Mouse (Mus musculus) hindbrain, embryonic 10.5 days (tissue): ENCODE measurements around the gene Eva1b. TPM values are rescaled to one million over a fixed set of nuclear protein-coding genes. Genes with fewer than 3 reads are reported as not detected.

Experiments
- DNase-seq: peaks from one replicate; pipeline ENCODE4 v3.0.0-alpha.2; 2017; ENCODE audit warnings: low spot score
- H3K27ac ChIP-seq: fragments of 300-500 bp; sonication (generic); 2 replicates; pipeline ENCODE4 v1.5.1; 2016; ENCODE audit warnings: mild to moderate bottlenecking, moderate library complexity
- H3K27me3 ChIP-seq: fragments of 300-500 bp; sonication (generic); 2 replicates; pipeline ENCODE4 v1.6.1; 2016; ENCODE audit warnings: mild to moderate bottlenecking; ENCODE audit not compliant: poor library complexity, insufficient read depth, severe bottlenecking
- H3K36me3 ChIP-seq: fragments of 300-500 bp; sonication (generic); 2 replicates; pipeline ENCODE4 v1.6.1; 2016; ENCODE audit warnings: mild to moderate bottlenecking, moderate library complexity
- H3K4me1 ChIP-seq: fragments of 300-500 bp; sonication (generic); replicated peaks from 2 replicates; pipeline ENCODE4 v1.6.1; 2016; ENCODE audit warnings: mild to moderate bottlenecking
- H3K4me3 ChIP-seq: fragments of 300-500 bp; sonication (generic); 2 replicates; pipeline ENCODE4 v1.5.1; 2016; ENCODE audit warnings: mild to moderate bottlenecking, moderate library complexity
- H3K9me3 ChIP-seq: fragments of 300-500 bp; sonication (generic); 2 replicates; pipeline ENCODE4 v1.6.1; 2016; ENCODE audit warnings: mild to moderate bottlenecking, moderate library complexity
- WGBS: fragments of 180-500 bp; shearing (Covaris S2); methylation state at CpG from one replicate; pipeline ENCODE4 v1.1.7; 2016; 5-methylcytosine and 5-hydroxymethylcytosine counted together
- polyA plus RNA-seq: library from polyadenylated mRNA; unstranded; fragments of >200 nt; fragmentation: Nextera tagmentation; extraction: Ambion mirVana; gene quantifications from 2 replicates; pipeline ENCODE4 v1.2.1, GENCODE M21; 2016

Eva1b gene
- polyA plus RNA-seq, 1 experiment from 2014 or later: 35.3 TPM

GRCm38 (mm10) chr4:126110374-126111152 is 37.0 kb upstream of the Eva1b start:
- peaks cover 4% of the 10 kb centered on the region; the same call in 1 of the 2 replicates for H3K36me3 ChIP-seq
- H3K27ac ChIP-seq: peak overlapping the region; percentile 77
- 11% methylated on average over 12 of the region's 12 CpGs for WGBS
- no peaks in the 10 kb centered on the region for H3K9me3 ChIP-seq
- DNase-seq: no peak
- H3K4me1 ChIP-seq: peaks cover 67% of the 10 kb centered on the region
- H3K4me3 ChIP-seq: peak overlapping the region; percentile 28
- no peaks in the 10 kb centered on the region for H3K27me3 ChIP-seq

- Histone ChIP-seq H3K27me3 (no peaks in the 10 kb centered on the region), H3K9me3 (no peaks in the 10 kb centered on the region), H3K4me3 (no peak overlapping the region; the same call in 1 of the 2 replicates), H3K4me1 (peaks cover 67% of the 10 kb centered on the region), H3K36me3 (peaks cover 2% of the 10 kb centered on the region; the same call in 1 of the 2 replicates), H3K27ac (peak overlapping the region; percentile 77)
- WGBS: 28% methylated on average over 7 of the region's 7 CpGs
- DNase-seq: no peak
Measured at GRCm38 (mm10) chr4:126111153-126111549, 36.4 kb upstream of the Eva1b start.

DNA sequence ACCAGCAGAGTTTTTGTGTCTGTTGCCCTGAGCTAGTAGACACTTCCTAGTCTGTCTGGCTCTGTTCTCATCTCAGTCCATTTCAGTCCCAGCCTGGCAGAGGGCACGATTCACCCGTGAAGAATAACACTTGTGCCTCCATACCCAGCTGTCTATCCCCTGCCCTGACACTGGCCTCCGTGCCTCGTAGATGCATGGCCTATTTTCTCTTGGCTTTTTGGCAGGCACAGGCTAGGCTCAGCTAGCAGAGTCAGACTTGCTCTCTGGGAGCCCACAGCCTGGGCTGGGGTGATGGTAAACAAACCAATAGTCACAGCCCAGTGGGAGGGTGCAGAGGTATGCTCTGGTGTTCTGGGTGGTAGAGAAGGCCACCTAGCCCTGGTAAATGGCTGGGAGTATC is 34.3 kb upstream of the Eva1b start:
- Histone ChIP-seq H3K27me3 (no peaks in the 10 kb centered on the region), H3K27ac (no peak overlapping the region), H3K4me3 (no peak overlapping the region), H3K9me3 (no peaks in the 10 kb centered on the region), H3K36me3 (0 out of 2 replicates have a peak, but pooled peaks cover 1% of the 10 kb centered on the region), H3K4me1 (peaks cover 59% of the 10 kb centered on the region)
- WGBS: 79% methylated on average over 4 of the region's 4 CpGs
- no peak for DNase-seq

DNA sequence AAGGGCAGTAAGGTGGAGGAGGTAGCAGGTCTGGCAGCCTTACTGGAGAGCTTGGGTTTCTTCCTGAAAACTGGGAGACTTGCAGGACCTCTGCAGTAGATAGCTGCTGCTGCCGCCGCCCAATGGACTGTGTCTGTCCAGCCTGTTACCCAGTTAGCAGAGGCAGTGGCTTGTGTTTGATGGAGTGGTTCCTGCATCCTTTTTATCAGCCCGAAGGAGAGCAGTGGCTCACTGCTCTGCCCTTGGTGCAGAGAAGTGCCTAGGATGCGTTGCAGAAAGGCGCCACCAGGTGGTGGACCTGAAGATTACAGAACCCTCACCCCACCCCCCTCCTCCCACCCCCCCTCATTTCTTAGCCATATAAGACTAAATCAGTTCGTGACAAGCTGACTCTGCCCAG is 33.6 kb upstream of the Eva1b start:
- H3K36me3 ChIP-seq: peaks cover 8% of the 10 kb centered on the region
- peak; percentile 53 for DNase-seq
- no peaks in the 10 kb centered on the region for H3K9me3 ChIP-seq
- 19% methylated on average over 6 of the region's 6 CpGs for WGBS
- H3K27ac ChIP-seq: no peak overlapping the region
- H3K4me3 ChIP-seq: no peak overlapping the region
- peaks cover 52% of the 10 kb centered on the region for H3K4me1 ChIP-seq
- H3K27me3 ChIP-seq: no peaks in the 10 kb centered on the region

- H3K27me3 ChIP-seq: no peaks in the 10 kb centered on the region
- peaks cover 16% of the 10 kb centered on the region for H3K36me3 ChIP-seq
- WGBS: 83% methylated on average over 9 of the region's 9 CpGs
- H3K9me3 ChIP-seq: no peaks in the 10 kb centered on the region
- DNase-seq: no peak
- no peak overlapping the region for H3K4me3 ChIP-seq
- H3K4me1 ChIP-seq: peaks cover 37% of the 10 kb centered on the region
- H3K27ac ChIP-seq: no peak overlapping the region
Measured at GRCm38 (mm10) chr4:126115411-126115810, 32.1 kb upstream of the Eva1b start.

- Histone ChIP-seq H3K4me3 (no peak overlapping the region), H3K27ac (no peak overlapping the region), H3K4me1 (peaks cover 31% of the 10 kb centered on the region), H3K36me3 (peaks cover 22% of the 10 kb centered on the region), H3K27me3 (no peaks in the 10 kb centered on the region), H3K9me3 (peaks cover 3% of the 10 kb centered on the region; the same call in 1 of the 2 replicates)
- no peak for DNase-seq
- 81% methylated on average over 6 of the region's 6 CpGs for WGBS
Measured at GRCm38 (mm10) chr4:126115871-126116521, 31.5 kb upstream of the Eva1b start.

DNA sequence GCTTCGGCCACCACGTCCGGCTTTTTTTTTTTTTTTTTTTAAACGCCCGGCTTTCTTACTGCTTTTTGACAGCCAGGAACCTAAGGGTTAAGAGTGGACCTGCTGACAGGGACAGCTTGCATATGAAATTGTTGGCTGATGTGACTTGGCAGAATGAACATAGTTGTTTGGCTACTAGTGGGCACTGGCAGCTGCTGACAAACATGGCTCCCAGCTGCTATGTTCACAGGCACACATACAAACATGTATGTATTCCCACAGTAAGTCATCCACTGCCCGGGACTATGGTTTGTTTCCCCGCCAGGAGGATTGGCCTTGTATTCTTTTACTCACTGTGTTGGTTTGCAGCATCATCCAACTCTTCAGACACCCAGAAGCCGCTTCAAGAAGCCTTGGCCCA is 30.4 kb upstream of the Eva1b start:
- no peak overlapping the region for H3K4me3 ChIP-seq
- 87% methylated on average over 8 of the region's 8 CpGs for WGBS
- no peaks in the 10 kb centered on the region for H3K27me3 ChIP-seq
- peaks cover 10% of the 10 kb centered on the region; the same call in 1 of the 2 replicates for H3K9me3 ChIP-seq
- H3K4me1 ChIP-seq: peaks cover 26% of the 10 kb centered on the region
- peaks cover 33% of the 10 kb centered on the region for H3K36me3 ChIP-seq
- no peak overlapping the region for H3K27ac ChIP-seq
- no peak for DNase-seq

DNA sequence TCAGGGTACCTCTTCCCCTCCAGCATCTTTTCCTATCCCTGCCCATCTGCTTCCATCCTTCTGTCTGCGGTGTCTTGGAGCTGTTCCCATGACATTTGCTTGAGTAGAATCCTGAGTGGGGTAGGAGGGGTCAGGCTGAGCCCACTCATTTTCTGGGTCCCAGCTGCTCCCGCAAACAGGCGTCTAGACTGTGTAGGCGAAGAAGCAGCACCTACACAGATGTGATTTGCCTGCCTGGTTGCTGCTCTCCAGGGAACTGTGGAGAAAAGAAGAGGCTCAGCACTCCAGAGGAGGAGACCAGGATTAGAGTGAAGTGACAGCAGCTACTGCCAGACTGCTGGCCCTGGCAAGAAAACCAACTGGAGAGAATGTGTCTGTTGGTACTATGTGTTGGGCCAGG is 28.9 kb upstream of the Eva1b start:
- Histone ChIP-seq H3K9me3 (peaks cover 10% of the 10 kb centered on the region; the same call in 1 of the 2 replicates), H3K27ac (no peak overlapping the region), H3K4me3 (no peak overlapping the region), H3K27me3 (no peaks in the 10 kb centered on the region), H3K36me3 (peaks cover 40% of the 10 kb centered on the region), H3K4me1 (peaks cover 18% of the 10 kb centered on the region)
- no peak for DNase-seq
- WGBS: 92% methylated on average over 4 of the region's 4 CpGs

GRCm38 (mm10) chr4:126119051-126119450 is 28.5 kb upstream of the Eva1b start:
- H3K4me1 ChIP-seq: peaks cover 14% of the 10 kb centered on the region
- no peak overlapping the region for H3K27ac ChIP-seq
- WGBS: 84% methylated on average over 1 of the region's 1 CpGs
- peaks cover 10% of the 10 kb centered on the region; the same call in 1 of the 2 replicates for H3K9me3 ChIP-seq
- H3K36me3 ChIP-seq: peaks cover 44% of the 10 kb centered on the region
- H3K27me3 ChIP-seq: no peaks in the 10 kb centered on the region
- H3K4me3 ChIP-seq: no peak overlapping the region
- no peak for DNase-seq

DNA sequence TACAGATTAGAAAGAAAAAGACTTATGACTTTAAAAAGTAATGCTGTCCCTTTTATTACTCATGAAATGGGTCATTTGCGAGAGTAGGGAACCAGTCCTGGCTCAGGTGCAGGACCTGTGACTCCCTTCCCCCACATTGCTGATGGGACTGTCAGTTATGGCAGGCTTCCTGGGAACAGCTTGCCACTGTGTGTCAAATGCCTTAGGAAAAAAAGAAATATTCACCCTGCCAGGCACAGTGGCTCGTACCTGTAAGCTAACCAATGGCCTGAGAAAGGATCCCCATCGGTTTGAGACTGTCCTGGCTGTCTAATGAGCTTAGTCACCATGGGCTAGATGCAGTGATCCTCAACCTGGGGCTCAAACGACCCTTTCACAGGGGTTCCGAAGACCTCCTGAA is 27.5 kb upstream of the Eva1b start:
- H3K36me3 ChIP-seq: peaks cover 54% of the 10 kb centered on the region

DNA sequence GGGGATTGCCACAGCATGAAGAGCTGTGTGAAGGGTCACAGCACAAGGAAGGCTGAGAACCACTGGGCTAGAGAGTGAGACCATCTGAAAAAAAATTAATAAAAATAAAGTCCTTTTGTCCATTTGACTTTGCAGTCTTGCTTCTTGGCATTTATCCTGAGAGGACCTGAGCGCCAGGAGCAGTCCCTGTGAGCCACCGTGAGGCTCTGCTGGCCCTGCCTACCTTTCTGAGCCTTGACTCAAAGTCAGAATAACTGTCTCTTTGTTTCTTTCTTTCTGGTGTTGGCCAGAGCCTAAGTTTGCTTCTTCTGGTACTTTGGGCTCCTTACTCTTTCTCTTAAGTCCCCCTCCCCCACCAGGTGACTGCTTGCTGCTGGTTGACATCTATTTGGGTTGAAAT is 27.0 kb upstream of the Eva1b start:
- 97% methylated on average over 2 of the region's 2 CpGs for WGBS
- Histone ChIP-seq H3K4me3 (no peak overlapping the region), H3K36me3 (peaks cover 59% of the 10 kb centered on the region), H3K9me3 (peaks cover 10% of the 10 kb centered on the region; the same call in 1 of the 2 replicates), H3K27me3 (no peaks in the 10 kb centered on the region), H3K4me1 (peaks cover 6% of the 10 kb centered on the region), H3K27ac (no peak overlapping the region)
- no peak for DNase-seq

More for the DNA sequence above, 27.5 kb upstream of the Eva1b start:
- 92% methylated on average over 5 of the region's 5 CpGs for WGBS
- Histone ChIP-seq H3K4me1 (peaks cover 10% of the 10 kb centered on the region), H3K27ac (no peak overlapping the region), H3K9me3 (peaks cover 10% of the 10 kb centered on the region; the same call in 1 of the 2 replicates), H3K27me3 (no peaks in the 10 kb centered on the region), H3K4me3 (no peak overlapping the region)
- DNase-seq: no peak

DNA sequence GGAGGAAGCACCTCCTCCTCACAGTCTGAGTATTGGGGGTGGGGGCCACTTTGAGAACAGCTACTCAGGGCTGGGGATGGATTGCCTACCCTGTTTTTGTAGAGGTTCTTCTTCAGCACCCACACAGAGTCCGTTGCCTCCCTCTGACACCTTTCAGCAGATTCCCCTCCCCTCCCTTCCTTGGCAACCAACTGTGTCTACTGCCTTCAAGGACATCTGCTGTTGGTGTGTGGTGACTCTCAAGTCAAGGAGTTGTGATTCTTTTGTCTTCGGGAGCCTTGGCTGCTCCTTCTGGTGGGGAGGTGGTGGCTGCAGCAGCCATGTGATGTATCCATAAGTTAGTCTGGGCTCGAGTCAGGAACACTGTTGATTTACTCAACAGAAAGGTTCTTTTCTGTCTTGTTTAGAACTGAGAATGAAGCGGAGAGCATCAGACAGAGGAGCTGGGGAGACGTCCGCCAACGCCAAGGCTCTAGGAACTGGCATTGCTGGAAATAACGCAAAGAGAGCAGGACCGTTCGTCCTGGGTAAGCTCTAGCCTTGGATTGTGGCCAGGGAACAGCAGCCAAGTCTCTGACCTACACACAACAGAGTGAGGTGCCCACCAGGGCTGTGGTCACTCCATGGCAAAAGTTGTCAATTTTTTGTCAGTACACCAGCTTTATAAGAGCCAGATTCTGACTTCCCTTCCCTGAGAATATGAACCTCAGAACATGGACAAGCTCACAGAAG is 24.1 kb upstream of the Eva1b start:
- Histone ChIP-seq H3K36me3 (peaks cover 84% of the 10 kb centered on the region), H3K4me3 (no peak overlapping the region), H3K9me3 (peaks cover 10% of the 10 kb centered on the region; the same call in 1 of the 2 replicates), H3K27me3 (no peaks in the 10 kb centered on the region), H3K4me1 (no peaks in the 10 kb centered on the region), H3K27ac (no peak overlapping the region)
- no peak for DNase-seq
- WGBS: 91% methylated on average over 10 of the region's 10 CpGs
